Comparison of ENCODE assay signal across 12 mouse cellular contexts in the genomic region with DNA sequence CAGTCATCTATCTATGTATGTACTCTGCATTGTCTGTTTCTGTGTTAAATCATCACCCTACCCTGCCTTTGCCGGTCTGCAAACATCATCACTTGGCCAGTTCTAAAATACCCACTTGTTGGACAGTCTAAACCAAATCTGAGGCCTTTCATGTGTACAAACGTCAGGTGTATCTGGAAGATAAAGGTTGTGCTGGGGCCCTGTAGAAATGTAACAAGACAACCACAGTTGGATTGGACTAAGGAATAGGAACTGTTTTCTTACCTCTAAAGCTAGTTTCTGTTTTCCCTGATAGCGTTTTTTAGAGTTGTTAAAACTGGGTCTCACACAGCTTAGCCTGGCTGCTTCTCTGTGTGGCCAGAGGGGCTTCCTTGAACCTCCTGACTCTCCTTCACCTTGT. TPM values are rescaled to one million over a fixed set of nuclear protein-coding genes. Genes with fewer than 3 reads are reported as not detected.
A peak's percentile ranks its signal among the peaks of the same experiment; 100 is the strongest.
DNase-seq lines count a peak whose midpoint lies in the region; ATAC-seq lines count a peak whose summit lies in the region.
"Had no signal": no experiment of that assay in that cellular context is flagged by ENCODE, and none has a peak within 500 bp of the region (broad histone marks: within the 10 kb centered on the region; RNA-seq: fewer than 3 reads in every experiment).

No protein-coding gene starts in this region.

- peak overlapping the region; percentile 81 for H3K4me2 ChIP-seq in forebrain, embryonic 13.5 days
- H3K4me2 ChIP-seq in forebrain, embryonic 14.5 days (ENCODE audit: low read length) = no peak overlapping the region
- no peak overlapping the region for H3K4me2 ChIP-seq in midbrain, embryonic 16.5 days (ENCODE audit: low read length)
- H3K4me2 ChIP-seq in stomach, embryonic 16.5 days (ENCODE audit: low read depth, low read length) = peak overlapping the region; percentile 70

- ATAC-seq in forebrain, embryonic 13.5 days = no peak
- no peak for ATAC-seq in forebrain, embryonic 14.5 days
- no peak for ATAC-seq in midbrain, embryonic 16.5 days
- ATAC-seq in stomach, embryonic 16.5 days (ENCODE audit: insufficient read depth, low FRiP score) = no peak

- H3K9ac ChIP-seq in forebrain, embryonic 13.5 days = peak overlapping the region; percentile 26; the same call in 1 of the 2 replicates
- no peak overlapping the region for H3K9ac ChIP-seq in forebrain, embryonic 14.5 days (ENCODE audit: low read length)
- no peak overlapping the region for H3K9ac ChIP-seq in midbrain, embryonic 16.5 days (ENCODE audit: low read depth, low read length)
- peak overlapping the region; percentile 96; the same call in 1 of the 2 replicates for H3K9ac ChIP-seq in stomach, embryonic 16.5 days (ENCODE audit: low read length)

- H3K4me1 ChIP-seq in forebrain, embryonic 13.5 days = peaks cover 24% of the 10 kb centered on the region
- peaks cover 12% of the 10 kb centered on the region for H3K4me1 ChIP-seq in forebrain, embryonic 14.5 days (ENCODE audit: control insufficient read depth, insufficient read depth, low read length)
- H3K4me1 ChIP-seq in midbrain, embryonic 10.5 days = peaks cover 18% of the 10 kb centered on the region
- H3K4me1 ChIP-seq in midbrain, embryonic 16.5 days (ENCODE audit: control insufficient read depth, insufficient read depth, low read length) = peaks cover 20% of the 10 kb centered on the region
- peaks cover 16% of the 10 kb centered on the region for H3K4me1 ChIP-seq in stomach, embryonic 16.5 days (ENCODE audit: control insufficient read depth, insufficient read depth, low read length)

- WGBS in forebrain, embryonic 13.5 days = 90% methylated on average over 3 of the region's 3 CpGs
- WGBS in forebrain, embryonic 14.5 days = 77% methylated on average over 3 of the region's 3 CpGs
- 79% methylated on average over 3 of the region's 3 CpGs for WGBS in midbrain, embryonic 10.5 days
- 78% methylated on average over 3 of the region's 3 CpGs for WGBS in midbrain, embryonic 16.5 days
- 66% methylated on average over 3 of the region's 3 CpGs for WGBS in stomach, embryonic 16.5 days

- no peaks in the 10 kb centered on the region for H3K9me3 ChIP-seq in forebrain, embryonic 13.5 days (replicated peaks)
- H3K9me3 ChIP-seq in forebrain, embryonic 14.5 days (replicated peaks; ENCODE audit: control insufficient read depth, low read length) = no peaks in the 10 kb centered on the region
- no peaks in the 10 kb centered on the region for H3K9me3 ChIP-seq in midbrain, embryonic 10.5 days (replicated peaks)
- H3K9me3 ChIP-seq in midbrain, embryonic 16.5 days (replicated peaks; ENCODE audit: control insufficient read depth, low read length, poor library complexity, severe bottlenecking) = no peaks in the 10 kb centered on the region
- no peaks in the 10 kb centered on the region for H3K9me3 ChIP-seq in stomach, embryonic 16.5 days (replicated peaks; ENCODE audit: control insufficient read depth, low read length)

- no peak overlapping the region for H3K27ac ChIP-seq in forebrain, embryonic 13.5 days
- no peak overlapping the region for H3K27ac ChIP-seq in forebrain, embryonic 14.5 days (ENCODE audit: low read depth, low read length)
- H3K27ac ChIP-seq in midbrain, embryonic 10.5 days (replicated peaks) = no peak overlapping the region
- H3K27ac ChIP-seq in midbrain, embryonic 16.5 days (ENCODE audit: low read length) = no peak overlapping the region
- no peak overlapping the region for H3K27ac ChIP-seq in stomach, embryonic 16.5 days (ENCODE audit: low read length)

- no peaks in the 10 kb centered on the region for H3K27me3 ChIP-seq in forebrain, embryonic 13.5 days
- H3K27me3 ChIP-seq in forebrain, embryonic 14.5 days (replicated peaks; ENCODE audit: control insufficient read depth, insufficient read depth, low read length) = no peaks in the 10 kb centered on the region
- no peaks in the 10 kb centered on the region for H3K27me3 ChIP-seq in midbrain, embryonic 10.5 days (ENCODE audit: low read depth, poor library complexity, severe bottlenecking)
- H3K27me3 ChIP-seq in midbrain, embryonic 16.5 days (ENCODE audit: control insufficient read depth, insufficient read depth, low read depth, low read length) = no peaks in the 10 kb centered on the region
- no peaks in the 10 kb centered on the region for H3K27me3 ChIP-seq in stomach, embryonic 16.5 days (ENCODE audit: control insufficient read depth, insufficient read depth, low read length)

- H3K36me3 ChIP-seq in forebrain, embryonic 13.5 days (ENCODE audit: poor library complexity, severe bottlenecking) = peaks cover 11% of the 10 kb centered on the region
- H3K36me3 ChIP-seq in forebrain, embryonic 14.5 days (ENCODE audit: control insufficient read depth, insufficient read depth, low read length) = peaks cover 10% of the 10 kb centered on the region
- peaks cover 13% of the 10 kb centered on the region for H3K36me3 ChIP-seq in midbrain, embryonic 10.5 days
- 0 out of 2 replicates have a peak, but pooled peaks cover 2% of the 10 kb centered on the region for H3K36me3 ChIP-seq in midbrain, embryonic 16.5 days (ENCODE audit: control insufficient read depth, insufficient read depth, low read length)
- no peaks in the 10 kb centered on the region for H3K36me3 ChIP-seq in stomach, embryonic 16.5 days (ENCODE audit: control insufficient read depth, insufficient read depth, low read length)

- no peak overlapping the region for H3K4me3 ChIP-seq in forebrain, embryonic 13.5 days
- no peak overlapping the region for H3K4me3 ChIP-seq in forebrain, embryonic 14.5 days (ENCODE audit: low read depth, low read length)
- peak overlapping the region; percentile 99 for H3K4me3 ChIP-seq in midbrain, embryonic 10.5 days
- no peak overlapping the region for H3K4me3 ChIP-seq in midbrain, embryonic 16.5 days (ENCODE audit: low read depth, low read length)
- no peak overlapping the region for H3K4me3 ChIP-seq in stomach, embryonic 16.5 days (replicated peaks; ENCODE audit: low read length)

- DNase-seq in forebrain, embryonic 14.5 days (ENCODE audit: low spot score) = no peak
- DNase-seq in midbrain, embryonic 10.5 days (ENCODE audit: low spot score) = no peak
- DNase-seq in liver = peak; percentile 42
- no peak for DNase-seq in left cerebral cortex, adult 8-10 months (ENCODE audit: low spot score in 2 of 2)
- no peak for DNase-seq in retina, postnatal 1 day
- DNase-seq: embryo, embryonic 11 days; kidney, adult 8-10 months had no signal

RNA-seq across cellular contexts. Expression of a gene that starts 1.7 kb away (rescaled TPM):
- 27.7 and 28.9 TPM in 2 replicates for polyA plus RNA-seq in forebrain, embryonic 13.5 days (2015; fragmentation: Nextera tagmentation; extraction: Ambion mirVana)
- polyA plus RNA-seq in forebrain, embryonic 14.5 days (2014; fragmentation: Nextera tagmentation; extraction: Ambion mirVana) = 16.2 and 17.3 TPM in 2 replicates
- polyA plus RNA-seq in midbrain, embryonic 10.5 days (2016; fragmentation: Nextera tagmentation; extraction: Ambion mirVana) = 24.7 and 24.9 TPM in 2 replicates
- 19.6 and 21.2 TPM in 2 replicates for polyA plus RNA-seq in midbrain, embryonic 16.5 days (2015; fragmentation: Nextera tagmentation; extraction: Ambion mirVana)
- 22.8 and 26.5 TPM in 2 replicates for polyA plus RNA-seq in stomach, embryonic 16.5 days (2015; fragmentation: Nextera tagmentation; extraction: Ambion mirVana)
- 10 to 100 TPM; 36.2 to 40.3 (median 37.5) TPM for total RNA-seq in left cerebral cortex, adult 8-10 months (2022)

RNA-seq across cellular contexts. Expression of a gene that starts 1.9 kb away (rescaled TPM):
- 162 and 167 TPM in 2 replicates for polyA plus RNA-seq in forebrain, embryonic 13.5 days (2015; fragmentation: Nextera tagmentation; extraction: Ambion mirVana)
- polyA plus RNA-seq in forebrain, embryonic 14.5 days (2014; fragmentation: Nextera tagmentation; extraction: Ambion mirVana) = 154 and 162 TPM in 2 replicates
- polyA plus RNA-seq in midbrain, embryonic 10.5 days (2016; fragmentation: Nextera tagmentation; extraction: Ambion mirVana) = 154 and 160 TPM in 2 replicates
- polyA plus RNA-seq in midbrain, embryonic 16.5 days (2015; fragmentation: Nextera tagmentation; extraction: Ambion mirVana) = 130 and 146 TPM in 2 replicates
- 125 and 137 TPM in 2 replicates for polyA plus RNA-seq in stomach, embryonic 16.5 days (2015; fragmentation: Nextera tagmentation; extraction: Ambion mirVana)
- 10 to 100 TPM; 57.1 to 62.3 (median 61.7) TPM for total RNA-seq in left cerebral cortex, adult 8-10 months (2022)

RNA-seq across cellular contexts. Expression of a gene that starts 42.0 kb away (rescaled TPM):
- polyA plus RNA-seq in forebrain, embryonic 13.5 days (2015; fragmentation: Nextera tagmentation; extraction: Ambion mirVana) = not detected in 2 replicates
- polyA plus RNA-seq in forebrain, embryonic 14.5 days (2014; fragmentation: Nextera tagmentation; extraction: Ambion mirVana) = not detected in 2 replicates
- polyA plus RNA-seq in midbrain, embryonic 10.5 days (2016; fragmentation: Nextera tagmentation; extraction: Ambion mirVana) = not detected in 2 replicates
- polyA plus RNA-seq in midbrain, embryonic 16.5 days (2015; fragmentation: Nextera tagmentation; extraction: Ambion mirVana) = not detected in 2 replicates
- polyA plus RNA-seq in stomach, embryonic 16.5 days (2015; fragmentation: Nextera tagmentation; extraction: Ambion mirVana) = not detected in 2 replicates
- not detected for total RNA-seq in left cerebral cortex, adult 8-10 months (2022)
- total RNA-seq: adrenal gland, adult 18-20 months had no signal
- polyA plus RNA-seq: C2C12 had no signal

Comparison
In these comparisons a context has a peak if more than half of its experiments do, and no peak if none do; other contexts are left out.
1. H3K4me2 ChIP-seq: peak in forebrain, embryonic 13.5 days (single experiment) and stomach, embryonic 16.5 days (single experiment); none in forebrain, embryonic 14.5 days (single experiment) and midbrain, embryonic 16.5 days (single experiment).
2. H3K9ac ChIP-seq: peak in forebrain, embryonic 13.5 days (single experiment) and stomach, embryonic 16.5 days (single experiment); none in forebrain, embryonic 14.5 days (single experiment) and midbrain, embryonic 16.5 days (single experiment).